Mouse (Mus musculus): ENCODE results near the gene Rbfox3. TPM values are rescaled to one million over a fixed set of nuclear protein-coding genes. Genes with fewer than 3 reads are reported as not detected.

Gene Rbfox3
- total RNA-seq, 2 experiments from 2014 or later: 350 to 371 TPM

GRCm38 (mm10) chr11:118693276-118693675, 218.1 kb downstream of the Rbfox3 start:
- DNase-seq (ENCODE audit: low spot score in 2 of 2): no peak
- intact Hi-C loops (cut with DNase I): no loop called here

GRCm38 (mm10) chr11:118690262-118690661, 221.1 kb downstream of the Rbfox3 start:
- DNase-seq (ENCODE audit: low spot score in 2 of 2): no peak
- intact Hi-C loops (cut with DNase I): no loop called here

GRCm38 (mm10) chr11:118685397-118685796, 226.0 kb downstream of the Rbfox3 start:
- no peak for DNase-seq (ENCODE audit: low spot score in 2 of 2)

GRCm38 (mm10) chr11:118684665-118685064, 226.7 kb downstream of the Rbfox3 start:
- intact Hi-C loops (cut with DNase I): no loop called here
- no peak for DNase-seq (ENCODE audit: low spot score in 2 of 2)

More at GRCm38 (mm10) chr11:118685397-118685796, 226.0 kb downstream of the Rbfox3 start:
- intact Hi-C loops (cut with DNase I): no loop called here

- peak; percentile 26 to 40 for DNase-seq (ENCODE audit: low spot score in 2 of 2)
- intact Hi-C loops (cut with DNase I): no loop called here
Measured at GRCm38 (mm10) chr11:118680699-118681098, 230.7 kb downstream of the Rbfox3 start.

- intact Hi-C loops (cut with DNase I): no loop called here
- DNase-seq (ENCODE audit: low spot score in 2 of 2): no peak
Measured at GRCm38 (mm10) chr11:118679736-118680410, 231.5 kb downstream of the Rbfox3 start.

GRCm38 (mm10) chr11:118678515-118679104, 232.8 kb downstream of the Rbfox3 start:
- intact Hi-C loops (cut with DNase I): no loop called here
- no peak for DNase-seq (ENCODE audit: low spot score in 2 of 2)

GRCm38 (mm10) chr11:118677277-118677676, 234.1 kb downstream of the Rbfox3 start:
- intact Hi-C loops (cut with DNase I): no loop called here
- no peak for DNase-seq (ENCODE audit: low spot score in 2 of 2)

- intact Hi-C loops (cut with DNase I): no loop called here
- no peak for DNase-seq (ENCODE audit: low spot score in 2 of 2)
Measured at GRCm38 (mm10) chr11:118676364-118676763, 235.0 kb downstream of the Rbfox3 start.

- no peak for DNase-seq (ENCODE audit: low spot score in 2 of 2)
- intact Hi-C loops (cut with DNase I): no loop called here
Measured at GRCm38 (mm10) chr11:118671958-118672357, 239.4 kb downstream of the Rbfox3 start.

GRCm38 (mm10) chr11:118671216-118671615, 240.2 kb downstream of the Rbfox3 start:
- intact Hi-C loops (cut with DNase I): no loop called here
- no peak for DNase-seq (ENCODE audit: low spot score in 2 of 2)

- no peak for DNase-seq (ENCODE audit: low spot score in 2 of 2)
- intact Hi-C loops (cut with DNase I): no loop called here
Measured at GRCm38 (mm10) chr11:118669820-118670219, 241.6 kb downstream of the Rbfox3 start.

- no peak for DNase-seq (ENCODE audit: low spot score in 2 of 2)
- intact Hi-C loops (cut with DNase I): no loop called here
Measured at GRCm38 (mm10) chr11:118668351-118668750, 243.0 kb downstream of the Rbfox3 start.

- intact Hi-C loops (cut with DNase I): no loop called here
- DNase-seq (ENCODE audit: low spot score in 2 of 2): no peak
Measured at GRCm38 (mm10) chr11:118667946-118668345, 243.5 kb downstream of the Rbfox3 start.

GRCm38 (mm10) chr11:118666172-118666571, 245.2 kb downstream of the Rbfox3 start:
- no peak for DNase-seq (ENCODE audit: low spot score in 2 of 2)
- intact Hi-C loops (cut with DNase I): no loop called here

- DNase-seq (ENCODE audit: low spot score in 2 of 2): no peak
- intact Hi-C loops (cut with DNase I): no loop called here
Measured at GRCm38 (mm10) chr11:118663305-118663704, 248.1 kb downstream of the Rbfox3 start.

GRCm38 (mm10) chr11:118659305-118659704, 252.1 kb downstream of the Rbfox3 start:
- intact Hi-C loops (cut with DNase I): no loop called here
- DNase-seq (ENCODE audit: low spot score in 2 of 2): no peak

- DNase-seq (ENCODE audit: low spot score in 2 of 2): no peak
- intact Hi-C loops (cut with DNase I): no loop called here
Measured at GRCm38 (mm10) chr11:118655833-118656232, 255.6 kb downstream of the Rbfox3 start.

- intact Hi-C loops (cut with DNase I): no loop called here
- DNase-seq (ENCODE audit: low spot score in 2 of 2): no peak
Measured at GRCm38 (mm10) chr11:118653521-118654318, 257.7 kb downstream of the Rbfox3 start.

- DNase-seq (ENCODE audit: low spot score in 2 of 2): no peak
- intact Hi-C loops (cut with DNase I): no loop called here
Measured at GRCm38 (mm10) chr11:118652401-118653240, 258.8 kb downstream of the Rbfox3 start.
